Mouse (Mus musculus) splenic B cell, adult 2 months (primary cell): ENCODE data around the gene Rapgef1.
"Not testable (repeated sequence)": the region's sequence is repeated elsewhere in the genome, so short reads cannot be mapped to it uniquely, and the experiment has no call there.

Experiments used
- DNase-seq: peaks from one replicate; pipeline ENCODE4 v3.0.0-alpha.2; 2011; ENCODE audit warnings: low read depth, low spot score
- H3K27me3 ChIP-seq: 2 replicates; pipeline ENCODE4 v1.6.1; 2012; ENCODE audit warnings: mild to moderate bottlenecking, low read length, moderate library complexity, mixed read lengths; ENCODE audit not compliant: control insufficient read depth, poor library complexity, insufficient read depth, severe bottlenecking
- H3K36me3 ChIP-seq: 2 replicates; pipeline ENCODE4 v1.6.1; 2012; ENCODE audit warnings: mild to moderate bottlenecking, low read length, moderate library complexity, mixed read lengths; ENCODE audit not compliant: control insufficient read depth, poor library complexity, insufficient read depth, severe bottlenecking

Rapgef1 gene

GRCm38 (mm10) chr2:29689495-29689894 is 70.0 kb downstream of the Rapgef1 start:
- H3K27me3 ChIP-seq, result no peaks in the 10 kb centered on the region
- no peak for DNase-seq
- H3K36me3 ChIP-seq, result peaks cover 19% of the 10 kb centered on the region

GRCm38 (mm10) chr2:29691068-29691467 is 71.5 kb downstream of the Rapgef1 start:
- Histone ChIP-seq H3K36me3 (peaks cover 19% of the 10 kb centered on the region), H3K27me3 (no peaks in the 10 kb centered on the region)
- DNase-seq, result no peak

GRCm38 (mm10) chr2:29691507-29691906 is 72.0 kb downstream of the Rapgef1 start:
- DNase-seq, result no peak
- no peaks in the 10 kb centered on the region for H3K27me3 ChIP-seq
- peaks cover 17% of the 10 kb centered on the region for H3K36me3 ChIP-seq

DNA sequence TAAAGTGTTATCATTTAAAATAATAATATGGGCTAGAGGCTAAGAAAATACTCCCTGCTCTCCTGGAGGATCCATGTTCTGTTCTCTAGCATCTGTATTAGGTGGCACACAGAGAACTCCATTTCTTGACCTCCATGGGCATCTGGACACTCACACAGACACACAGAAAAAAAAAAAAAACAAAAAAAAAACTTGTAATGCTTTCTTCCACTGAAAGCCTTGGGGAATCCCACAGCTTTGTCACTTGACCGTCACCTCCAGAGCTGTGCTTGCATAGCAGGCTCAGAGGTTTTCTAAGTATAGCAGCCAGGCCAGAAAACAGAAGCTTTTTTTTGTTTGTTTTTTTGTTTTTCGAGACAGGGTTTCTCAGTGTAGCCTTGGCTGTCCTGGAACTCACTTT is 72.7 kb downstream of the Rapgef1 start:
- H3K36me3 ChIP-seq, result peaks cover 16% of the 10 kb centered on the region
- DNase-seq, result no peak
- H3K27me3 ChIP-seq, result no peaks in the 10 kb centered on the region

- DNase-seq, result no peak
- Histone ChIP-seq H3K27me3 (no peaks in the 10 kb centered on the region), H3K36me3 (peaks cover 7% of the 10 kb centered on the region)
These were observed 76.8 kb downstream of the Rapgef1 start for GRCm38 (mm10) chr2:29696207-29696800.

DNA sequence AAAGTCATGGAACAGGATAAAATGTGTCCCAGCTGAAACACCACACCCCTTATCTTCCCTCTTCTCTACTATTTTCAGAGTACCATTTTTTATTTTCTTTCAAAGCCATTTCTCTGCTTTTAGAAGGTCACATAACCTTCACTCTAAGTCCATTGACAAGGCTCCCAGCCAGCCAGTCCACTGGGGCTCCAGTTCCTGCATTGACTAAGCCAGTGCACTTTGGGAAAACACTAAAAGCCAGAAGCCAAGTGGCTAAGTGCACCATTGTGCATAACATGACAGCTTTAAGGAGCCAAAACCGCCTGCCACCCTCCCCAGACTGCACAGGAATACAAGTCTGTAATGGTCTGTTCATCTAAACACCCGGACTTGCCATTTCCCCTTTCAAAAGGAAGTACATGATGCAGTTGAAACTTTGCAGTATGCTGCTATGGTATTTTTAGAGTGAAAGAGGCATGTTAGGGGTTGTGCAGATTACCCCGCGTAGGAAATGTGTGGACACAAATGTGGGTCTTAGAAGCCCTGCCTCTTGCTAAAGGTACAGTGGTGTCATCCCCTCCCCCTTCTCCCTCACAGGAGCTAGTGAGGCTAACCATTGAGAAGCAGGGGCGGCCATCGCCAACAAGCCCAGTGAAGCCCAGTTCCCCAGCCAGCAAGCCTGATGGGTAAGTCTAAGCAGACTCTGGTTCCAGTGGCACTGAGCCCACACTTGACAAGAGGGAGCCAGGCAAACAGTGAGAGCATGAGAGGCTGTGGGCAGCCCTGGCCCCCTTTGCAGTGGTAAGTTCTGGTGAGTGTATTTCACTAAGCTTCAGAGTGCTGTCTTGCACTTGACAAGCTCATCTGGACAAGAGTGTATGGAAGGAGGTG is 79.1 kb downstream of the Rapgef1 start:
- Histone ChIP-seq H3K36me3 (peaks cover 16% of the 10 kb centered on the region), H3K27me3 (no peaks in the 10 kb centered on the region)
- DNase-seq, result peak; percentile 68

DNA sequence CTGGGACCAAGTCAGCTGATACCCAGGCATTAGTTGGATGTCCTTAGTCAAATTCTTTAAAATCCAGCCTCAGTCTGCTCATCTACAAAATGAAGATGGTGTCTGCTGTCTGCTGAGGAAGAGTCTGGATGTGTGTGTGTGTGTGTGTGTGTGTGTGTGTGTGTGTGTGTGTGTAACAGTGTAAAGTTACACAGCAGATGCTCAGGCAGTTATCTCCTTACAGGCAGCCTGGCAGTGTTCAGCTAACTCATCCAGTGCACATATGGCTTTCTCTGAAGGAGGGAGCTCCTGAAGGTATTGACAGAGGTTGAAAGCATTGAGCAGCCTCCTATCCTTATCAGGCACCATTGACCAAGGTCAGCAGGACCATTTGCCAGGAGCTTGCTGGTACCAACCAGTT is 81.4 kb downstream of the Rapgef1 start:
- H3K27me3 ChIP-seq, result no peaks in the 10 kb centered on the region
- no peak for DNase-seq

GRCm38 (mm10) chr2:29701393-29701792 is 81.9 kb downstream of the Rapgef1 start:
- H3K36me3 ChIP-seq, result peaks cover 16% of the 10 kb centered on the region

More for the DNA sequence above, 81.4 kb downstream of the Rapgef1 start:
- H3K36me3 ChIP-seq, result peaks cover 16% of the 10 kb centered on the region

GRCm38 (mm10) chr2:29702189-29702588 is 82.7 kb downstream of the Rapgef1 start:
- DNase-seq, result no peak
- Histone ChIP-seq H3K36me3 (peaks cover 16% of the 10 kb centered on the region), H3K27me3 (no peaks in the 10 kb centered on the region)

More at GRCm38 (mm10) chr2:29701393-29701792, 81.9 kb downstream of the Rapgef1 start:
- no peaks in the 10 kb centered on the region for H3K27me3 ChIP-seq
- no peak for DNase-seq

DNA sequence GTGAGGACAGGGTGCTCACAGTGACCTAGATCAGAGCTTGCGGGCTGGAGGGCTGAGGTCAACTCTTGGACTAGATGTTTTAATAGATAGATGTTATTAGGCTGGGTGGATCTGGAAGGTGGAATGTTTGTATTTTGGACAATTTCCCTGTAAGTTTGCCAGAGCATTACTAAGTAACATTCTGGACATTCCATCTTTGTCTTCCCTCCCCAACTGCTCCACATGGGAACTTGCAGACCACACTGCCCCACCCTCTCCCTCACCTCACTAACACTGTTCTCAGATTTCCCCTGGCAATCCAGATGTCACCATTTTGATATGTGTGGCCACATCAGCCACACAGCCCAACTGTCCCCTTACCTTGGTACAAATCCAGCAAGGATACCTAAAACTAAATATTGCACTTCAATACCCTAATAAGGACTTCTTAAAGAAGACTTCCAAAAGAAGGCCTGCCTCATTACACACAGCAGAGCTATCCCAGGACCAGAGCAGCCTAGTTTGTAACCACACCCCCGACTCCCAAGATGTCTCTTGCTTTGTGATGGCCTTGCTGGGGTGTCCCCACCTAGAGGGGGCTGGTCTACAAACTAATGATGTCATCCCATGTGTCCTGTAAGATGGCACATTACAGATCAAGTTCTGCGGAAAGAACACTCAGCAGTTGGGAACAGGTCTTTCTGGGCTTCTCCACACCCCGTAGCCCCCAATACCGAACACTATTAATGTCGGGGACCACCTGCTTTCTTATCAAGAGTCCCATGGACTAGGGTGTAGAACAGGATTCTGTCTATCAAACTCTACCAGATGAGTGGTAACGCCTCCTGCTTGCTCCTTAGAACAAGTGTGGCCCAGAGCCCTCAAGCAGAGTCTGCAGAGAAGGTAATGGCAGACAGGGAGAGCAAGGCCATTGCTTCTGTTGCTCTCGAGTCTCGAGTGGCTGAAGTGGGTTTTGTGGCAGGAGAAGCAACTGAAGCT is 83.9 kb downstream of the Rapgef1 start:
- H3K36me3 ChIP-seq, result peaks cover 18% of the 10 kb centered on the region
- H3K27me3 ChIP-seq, result no peaks in the 10 kb centered on the region
- no peak for DNase-seq

DNA sequence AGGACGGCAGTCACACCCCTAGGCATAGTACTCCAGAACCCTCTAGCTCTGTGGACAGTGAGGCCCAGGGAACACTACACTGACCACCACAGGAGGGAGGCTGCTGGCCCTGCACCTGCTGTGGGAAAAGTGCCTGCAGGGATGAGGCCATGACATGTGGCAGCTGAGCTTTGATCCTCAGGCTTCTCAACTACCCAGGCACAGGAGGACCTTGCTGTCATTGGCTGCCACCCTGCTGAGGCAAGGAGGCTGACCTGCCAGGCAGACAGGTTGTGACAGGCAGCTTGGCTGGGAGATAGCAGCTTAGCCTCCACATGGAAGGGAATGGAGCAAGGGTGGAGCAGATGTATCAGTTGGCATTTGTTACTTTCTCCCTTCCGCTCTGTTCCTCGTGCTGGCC is 86.0 kb downstream of the Rapgef1 start:
- DNase-seq, result no peak
- peaks cover 18% of the 10 kb centered on the region for H3K36me3 ChIP-seq
- no peaks in the 10 kb centered on the region for H3K27me3 ChIP-seq

DNA sequence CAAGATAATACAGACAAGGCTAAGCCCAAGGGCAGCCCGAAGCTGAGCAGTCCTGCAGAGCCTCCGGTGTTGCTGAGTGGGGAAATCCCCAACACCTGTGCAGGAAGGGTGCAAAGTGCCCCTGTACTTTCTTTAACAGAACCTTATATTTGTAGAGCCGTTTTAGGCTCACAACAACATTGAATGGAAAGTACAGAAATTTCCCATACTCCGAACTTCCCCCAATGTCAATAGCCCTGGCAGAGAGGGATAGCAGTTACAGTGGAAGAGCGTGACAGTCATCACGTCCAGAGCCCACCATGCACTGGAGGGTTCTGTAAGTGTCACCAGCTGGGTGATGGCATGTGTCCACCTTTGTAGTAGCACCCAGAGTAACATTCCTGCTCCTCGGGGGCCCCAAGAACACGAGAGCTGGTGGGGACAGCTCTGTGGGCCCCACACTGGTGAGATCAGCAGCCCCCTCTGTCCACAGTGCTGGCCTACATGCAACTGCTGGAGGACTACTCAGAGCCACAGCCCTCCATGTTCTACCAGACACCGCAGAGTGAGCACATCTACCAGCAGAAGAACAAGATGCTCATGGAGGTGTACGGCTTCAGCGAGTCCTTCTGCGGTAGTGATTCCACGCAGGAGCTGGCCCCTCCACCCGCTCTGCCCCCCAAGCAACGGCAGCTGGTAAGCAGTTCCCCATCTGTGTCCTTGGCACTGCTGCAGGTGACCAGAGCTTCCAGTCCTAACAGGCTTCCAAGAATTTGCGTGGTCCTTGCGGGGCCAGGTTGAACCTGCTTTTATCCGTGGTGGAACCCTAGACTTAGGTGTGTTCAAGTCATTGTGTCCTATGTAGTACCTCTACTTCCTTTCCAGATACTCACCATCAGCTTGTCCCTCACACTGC is 87.5 kb downstream of the Rapgef1 start:
- Histone ChIP-seq H3K36me3 (peaks cover 22% of the 10 kb centered on the region), H3K27me3 (no peaks in the 10 kb centered on the region)
- DNase-seq, result peak; percentile 54

GRCm38 (mm10) chr2:29707731-29708130 is 88.2 kb downstream of the Rapgef1 start:
- H3K27me3 ChIP-seq, result no peaks in the 10 kb centered on the region
- peaks cover 20% of the 10 kb centered on the region for H3K36me3 ChIP-seq
- peak; percentile 33 for DNase-seq

DNA sequence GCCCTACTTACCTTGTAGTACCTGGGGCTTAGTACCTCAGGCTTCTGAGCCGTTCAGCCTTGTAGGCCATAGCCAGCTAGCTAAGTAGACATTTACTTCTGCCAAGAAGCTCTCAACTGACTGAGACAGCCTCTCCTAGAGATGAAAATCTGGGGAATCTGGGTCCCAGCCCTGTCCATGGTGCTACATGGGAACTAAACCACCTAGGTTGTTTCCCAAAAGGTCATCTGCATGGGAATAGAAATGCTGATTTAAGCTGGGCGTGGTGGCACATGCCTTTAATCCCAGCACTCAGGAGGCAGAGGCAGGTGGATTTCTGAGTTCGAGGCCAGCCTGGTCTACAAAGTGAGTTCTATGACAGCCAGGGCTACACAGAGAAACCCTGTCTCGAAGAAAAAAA is 88.7 kb downstream of the Rapgef1 start:
- peaks cover 18% of the 10 kb centered on the region for H3K36me3 ChIP-seq
- DNase-seq, H3K27me3 ChIP-seq: not testable (repeated sequence)
